Mouse (Mus musculus): ENCODE results near the gene Spred3. TPM values are rescaled to one million over a fixed set of nuclear protein-coding genes. Genes with fewer than 3 reads are reported as not detected.
A peak's percentile ranks its signal among the peaks of the same experiment; 100 is the strongest.
"Not testable (repeated sequence)": the region's sequence is repeated elsewhere in the genome, so short reads cannot be mapped to it uniquely, and the experiment has no call there.

The Spred3 gene
- total RNA-seq (2015) (0.66 and 1.3 TPM in 2 replicates), total RNA-seq (2017) (0.77 and 0.94 TPM in 2 replicates)

DNA sequence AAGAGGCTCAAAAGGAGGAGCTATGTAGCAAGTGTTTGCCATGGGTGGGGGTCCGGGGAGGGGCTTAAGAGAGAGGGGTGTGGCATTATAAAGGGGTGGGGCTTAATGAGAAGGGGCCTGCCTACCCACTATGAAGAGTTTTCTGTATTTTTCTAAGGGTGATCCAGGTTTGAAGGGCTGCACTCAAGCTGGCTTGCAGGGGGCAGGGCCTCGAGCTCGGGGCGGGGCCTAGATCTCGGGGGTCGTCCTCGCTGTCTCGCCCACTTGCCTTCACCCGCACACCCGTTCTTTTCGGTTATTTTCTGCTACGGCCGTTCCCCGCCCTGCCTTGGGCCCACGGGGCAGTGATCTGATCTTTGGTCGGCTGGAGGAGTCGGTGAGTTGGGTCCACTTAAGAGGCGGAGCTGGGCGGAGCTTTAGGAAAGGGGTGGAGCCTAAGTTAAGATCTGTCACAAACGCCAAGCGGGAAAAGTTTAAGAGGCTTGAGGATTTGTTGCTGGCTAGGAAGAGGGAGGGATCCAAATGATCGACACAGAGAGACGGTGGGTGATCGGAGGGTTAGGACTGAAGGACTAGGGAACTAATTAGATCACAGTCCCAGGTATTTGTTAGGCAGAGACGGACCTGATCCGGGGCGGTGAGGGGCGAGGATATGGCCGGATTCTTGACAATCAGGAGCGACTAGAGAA, at the start of gene Spred3, which contains the start of gene Ggn:
Gene Spred3 (minus strand): TSS at position 346 of the 689 bp plus-strand sequence.
Gene Ggn (plus strand): TSS at position 145 of the 689 bp plus-strand sequence.
- ATAC-seq (ENCODE audit: poor library complexity, severe bottlenecking), result peak; percentile 70

DNA sequence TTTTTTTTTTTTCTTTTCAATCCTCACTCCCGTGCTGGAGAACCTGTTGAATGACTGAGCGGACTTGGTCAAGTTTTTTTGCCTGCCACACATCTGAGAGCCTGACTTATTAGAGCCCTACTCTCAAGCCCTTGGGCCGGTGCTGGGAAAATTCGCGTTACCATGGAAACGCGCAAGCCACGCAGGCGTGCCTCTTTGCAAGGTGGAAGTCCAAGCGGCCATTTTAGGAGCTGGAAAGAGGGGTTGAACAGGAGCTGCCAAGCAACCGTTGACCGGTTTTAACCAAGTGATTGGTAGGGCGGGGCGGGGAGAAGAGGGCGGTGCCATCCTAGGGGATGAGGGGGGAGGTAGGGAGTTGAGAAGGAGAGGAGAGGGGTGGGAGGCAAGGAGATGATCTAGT, 44.6 kb upstream of the Spred3 start:
- ATAC-seq (ENCODE audit: poor library complexity, severe bottlenecking), result no peak

DNA sequence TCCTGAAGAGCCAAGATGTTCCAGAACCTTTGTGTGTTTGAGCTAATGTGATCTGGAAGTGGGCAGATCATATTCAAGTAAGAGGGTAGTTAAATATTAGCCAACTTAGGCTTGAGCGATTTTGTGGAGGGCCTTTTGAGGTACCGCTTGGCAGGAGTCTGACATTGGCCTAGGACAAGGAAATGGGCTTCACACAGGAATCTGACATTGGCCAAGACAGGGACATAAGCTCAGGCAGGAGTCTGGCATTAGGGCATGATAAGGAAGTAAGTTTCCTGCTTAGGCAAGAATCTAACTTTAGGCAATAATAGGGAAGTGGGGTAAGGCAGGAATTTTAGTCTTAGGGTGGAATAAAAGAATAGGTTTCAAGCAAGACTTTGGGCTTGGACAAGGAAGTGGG, 44.0 kb upstream of the Spred3 start:
- no peak for ATAC-seq (ENCODE audit: poor library complexity, severe bottlenecking)

DNA sequence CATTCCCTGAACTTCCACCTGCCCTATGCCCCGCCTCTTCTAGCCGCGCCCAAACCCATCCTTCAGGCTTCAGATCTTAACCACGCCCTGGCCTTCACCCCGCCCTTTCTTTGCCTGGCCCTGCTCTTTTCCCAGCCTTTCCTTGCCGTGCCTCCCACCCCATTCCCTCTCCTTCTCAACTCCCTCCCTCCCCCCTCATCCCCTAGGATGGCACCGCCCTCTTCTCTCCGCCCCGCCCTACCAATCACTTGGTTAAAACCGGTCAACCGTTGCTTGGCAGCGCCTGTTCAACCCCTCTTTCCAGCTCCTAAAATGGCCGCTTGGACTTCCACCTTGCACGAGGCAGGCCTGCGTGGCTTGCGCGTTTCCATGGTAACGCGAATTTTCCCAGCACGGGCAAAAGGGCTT, 43.5 kb upstream of the Spred3 start, which contains the start of gene Catsperg1:
Gene Catsperg1 (minus strand): TSS at position 361 of the 408 bp plus-strand sequence.
- no peak for ATAC-seq (ENCODE audit: poor library complexity, severe bottlenecking)

DNA sequence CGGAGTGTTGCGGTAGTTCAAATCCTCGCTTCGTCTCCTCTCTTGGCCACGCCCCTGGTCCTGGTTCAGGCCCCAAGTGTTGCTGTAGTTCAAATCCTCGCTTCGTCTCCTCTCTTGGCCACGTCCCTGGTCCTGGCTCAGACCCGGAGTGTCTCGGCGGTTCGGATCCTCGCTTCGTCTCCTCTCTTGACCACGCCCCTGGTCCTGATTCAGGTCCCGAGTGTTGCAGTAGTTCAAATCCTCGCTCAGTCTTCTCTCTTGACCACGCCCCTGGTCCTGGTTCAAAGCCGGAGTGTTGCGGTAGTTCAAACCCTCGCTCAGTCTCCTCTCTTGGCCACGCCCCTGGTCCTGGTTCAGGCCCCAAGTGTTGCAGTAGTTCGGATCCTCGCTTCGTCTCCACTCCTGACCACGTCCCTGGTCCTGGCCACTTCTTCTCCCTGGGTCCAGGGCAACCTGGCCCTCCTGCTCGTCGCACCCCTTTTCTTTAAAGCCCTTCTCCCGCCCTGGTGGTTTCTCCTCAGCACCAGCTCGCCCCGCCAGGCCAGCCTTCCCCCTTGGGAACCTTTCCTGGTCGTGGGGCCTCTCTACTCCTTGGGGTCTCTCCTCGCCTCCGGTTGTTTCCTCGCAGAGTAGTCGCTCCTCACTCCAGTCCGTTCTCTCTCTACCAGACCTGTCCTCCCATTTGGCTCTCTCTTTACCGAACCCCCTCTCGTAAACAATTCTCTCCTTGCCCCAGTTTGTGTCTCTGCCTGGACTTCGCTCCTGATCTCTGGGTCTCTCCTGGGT, 42.8 kb upstream of the Spred3 start:
- not testable (repeated sequence) for ATAC-seq (ENCODE audit: poor library complexity, severe bottlenecking)

DNA sequence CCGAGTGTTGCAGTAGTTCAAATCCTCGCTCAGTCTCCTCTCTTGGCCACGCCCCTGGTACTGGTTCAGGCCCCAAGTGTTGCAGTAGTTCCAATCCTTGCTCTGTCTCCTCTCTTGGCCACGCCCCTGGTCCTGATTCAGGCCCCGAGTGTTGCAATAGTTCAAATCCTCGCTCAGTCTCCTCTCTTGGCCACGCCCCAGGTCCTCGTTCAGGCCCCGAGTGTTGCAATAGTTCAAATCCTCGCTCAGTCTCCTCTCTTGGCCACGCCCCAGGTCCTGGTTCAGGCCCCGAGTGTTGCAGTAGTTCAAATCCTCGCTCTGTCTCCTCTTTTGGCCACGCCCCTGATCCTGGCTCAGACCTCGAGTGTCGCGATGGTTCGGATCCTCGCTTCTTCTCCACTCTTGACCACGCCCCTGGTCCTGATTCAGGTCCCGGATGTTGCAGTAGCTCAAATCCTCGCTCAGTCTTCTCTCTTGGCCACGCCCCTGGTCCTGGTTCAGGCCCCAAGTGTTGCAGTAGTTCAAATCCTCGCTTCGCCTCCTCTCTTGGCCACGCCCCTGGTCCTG, 42.1 kb upstream of the Spred3 start:
- ATAC-seq (ENCODE audit: poor library complexity, severe bottlenecking), result peak; percentile 49

DNA sequence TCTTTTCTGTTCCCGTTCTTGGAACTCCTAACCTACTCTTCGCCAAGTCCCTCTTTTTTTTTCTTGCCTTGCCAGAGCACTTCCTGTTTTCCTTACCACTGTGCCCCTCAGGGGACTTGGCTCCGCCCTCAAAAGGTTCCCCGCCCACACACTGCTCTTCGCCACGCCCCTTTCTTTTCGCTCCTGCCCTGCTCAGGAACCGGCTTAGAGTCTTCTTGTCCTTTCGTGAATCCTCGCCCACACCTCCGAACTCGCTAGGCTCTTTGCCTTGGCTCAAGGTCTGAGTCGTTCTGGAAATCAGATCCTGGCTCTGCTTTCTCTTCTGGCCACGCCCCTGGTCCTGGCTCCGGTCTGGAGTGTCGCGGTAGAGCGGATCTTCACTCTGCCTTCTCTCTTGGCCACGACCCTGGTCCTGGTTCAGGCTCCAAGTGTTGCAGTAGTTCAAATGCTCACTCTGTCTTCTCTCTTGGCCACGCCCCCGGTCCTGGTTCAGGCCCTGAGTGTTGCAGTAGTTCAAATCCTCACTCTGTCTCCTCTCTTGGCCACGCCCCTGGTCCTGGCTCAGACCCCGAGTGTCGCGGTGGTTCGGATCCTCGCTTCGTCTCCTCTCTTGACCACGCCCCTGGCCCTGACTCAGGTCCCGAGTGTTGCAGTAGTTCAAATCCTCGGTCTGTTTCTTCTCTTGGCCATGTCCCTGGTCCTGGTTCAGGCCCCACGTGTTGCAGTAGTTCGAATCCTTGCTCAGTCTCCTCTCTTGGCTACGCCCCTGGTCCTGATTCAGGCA, 41.4 kb upstream of the Spred3 start:
- ATAC-seq (ENCODE audit: poor library complexity, severe bottlenecking), result peak; percentile 84

DNA sequence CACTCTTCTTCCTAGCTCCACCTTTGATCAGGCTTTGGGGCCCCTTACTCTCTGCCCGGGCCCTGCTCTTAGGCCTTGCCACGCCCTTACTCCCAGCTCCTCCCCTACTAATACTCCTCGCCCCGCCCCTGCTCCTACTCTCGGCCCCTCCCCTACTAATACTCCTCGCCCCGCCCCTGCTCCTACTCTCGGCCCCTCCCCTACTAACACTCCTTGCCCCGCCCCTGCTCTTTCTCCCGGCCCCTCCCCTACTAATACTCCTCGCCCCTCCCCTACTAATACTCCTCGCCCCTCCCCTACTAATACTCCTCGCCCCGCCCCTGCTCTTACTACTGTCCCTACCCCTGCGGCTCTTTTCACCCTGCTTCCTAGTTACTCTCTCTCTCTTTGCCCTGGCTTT, 40.8 kb upstream of the Spred3 start:
- ATAC-seq (ENCODE audit: poor library complexity, severe bottlenecking), result peak; percentile 53

DNA sequence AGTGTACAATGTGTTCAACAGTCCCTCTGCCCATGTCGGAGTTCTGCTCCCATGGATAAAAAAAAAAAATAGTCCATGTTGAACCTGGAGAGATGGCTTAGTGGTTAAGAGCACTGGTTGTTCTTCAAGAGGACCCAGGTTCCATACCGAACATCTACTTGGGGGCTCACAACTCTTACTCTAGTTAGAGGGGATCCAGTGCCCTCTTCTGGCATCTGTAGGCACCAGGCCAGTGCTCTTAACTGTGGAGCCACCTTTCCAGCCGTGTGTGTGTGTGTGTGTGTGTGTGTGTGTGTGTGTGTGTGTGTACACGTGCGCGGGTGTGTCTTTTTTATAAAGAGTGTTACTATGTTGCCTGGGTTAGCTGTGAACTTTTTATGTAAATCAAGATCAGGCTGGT, 32.4 kb upstream of the Spred3 start:
- ATAC-seq (ENCODE audit: poor library complexity, severe bottlenecking), result no peak

DNA sequence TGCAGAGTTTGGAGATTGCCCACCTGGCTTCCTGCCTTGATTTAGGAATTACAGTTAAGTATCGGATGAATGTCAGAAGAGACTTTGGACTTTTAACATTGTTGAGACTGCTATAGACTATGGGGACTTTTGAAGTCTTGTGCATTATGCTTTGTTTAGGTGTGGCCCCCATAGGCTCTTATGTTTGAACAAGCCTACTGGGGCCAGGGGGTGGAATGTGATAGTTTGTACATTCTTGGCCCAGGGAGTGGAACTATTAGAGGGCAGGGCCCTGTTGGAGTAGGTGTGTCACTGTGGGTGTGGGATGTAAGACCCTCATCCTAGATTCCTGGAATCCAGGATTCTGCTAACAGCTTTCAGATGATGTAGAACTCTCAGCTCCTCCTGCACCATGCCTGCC, 24.0 kb upstream of the Spred3 start:
- ATAC-seq (ENCODE audit: poor library complexity, severe bottlenecking), result not testable (repeated sequence)

DNA sequence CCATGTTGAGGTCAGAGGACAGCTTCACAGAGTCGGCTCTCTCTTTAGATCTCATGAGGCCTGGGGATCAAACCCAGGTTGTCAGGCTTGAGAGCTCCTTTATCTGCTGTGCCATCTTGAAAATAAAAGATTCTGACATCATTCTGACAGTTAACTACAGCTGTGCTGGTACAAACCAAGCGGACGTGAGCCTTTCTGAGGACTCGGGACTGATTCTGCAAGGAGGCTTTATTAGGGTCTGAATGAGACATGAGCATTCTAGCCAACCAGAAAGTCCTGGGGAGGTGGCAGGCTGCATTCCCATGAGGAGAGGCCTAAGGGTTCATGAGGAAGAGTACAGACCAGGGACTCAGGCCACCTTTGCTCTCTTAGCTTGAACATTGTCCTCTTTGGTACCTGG, 11.1 kb upstream of the Spred3 start:
- not testable (repeated sequence) for ATAC-seq (ENCODE audit: poor library complexity, severe bottlenecking)

DNA sequence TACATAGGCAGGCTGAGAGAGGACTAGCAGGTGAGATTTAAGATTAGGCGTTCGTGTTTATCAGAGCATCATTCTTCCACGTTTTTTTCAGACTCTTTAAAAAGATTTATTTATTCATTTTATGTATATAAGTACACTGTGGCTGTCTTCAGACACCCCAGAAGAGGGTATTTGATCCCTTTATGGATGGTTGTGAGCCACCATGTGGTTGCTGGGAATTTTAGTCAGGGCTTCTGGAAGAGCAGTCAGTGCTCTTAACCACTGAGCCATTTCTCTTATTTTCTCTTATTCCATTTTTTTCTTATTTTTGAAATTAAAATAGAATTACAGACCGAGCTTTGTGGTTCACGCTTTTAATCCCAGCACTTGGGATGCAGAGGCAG, 10.6 kb upstream of the Spred3 start:
- ATAC-seq (ENCODE audit: poor library complexity, severe bottlenecking), result no peak

DNA sequence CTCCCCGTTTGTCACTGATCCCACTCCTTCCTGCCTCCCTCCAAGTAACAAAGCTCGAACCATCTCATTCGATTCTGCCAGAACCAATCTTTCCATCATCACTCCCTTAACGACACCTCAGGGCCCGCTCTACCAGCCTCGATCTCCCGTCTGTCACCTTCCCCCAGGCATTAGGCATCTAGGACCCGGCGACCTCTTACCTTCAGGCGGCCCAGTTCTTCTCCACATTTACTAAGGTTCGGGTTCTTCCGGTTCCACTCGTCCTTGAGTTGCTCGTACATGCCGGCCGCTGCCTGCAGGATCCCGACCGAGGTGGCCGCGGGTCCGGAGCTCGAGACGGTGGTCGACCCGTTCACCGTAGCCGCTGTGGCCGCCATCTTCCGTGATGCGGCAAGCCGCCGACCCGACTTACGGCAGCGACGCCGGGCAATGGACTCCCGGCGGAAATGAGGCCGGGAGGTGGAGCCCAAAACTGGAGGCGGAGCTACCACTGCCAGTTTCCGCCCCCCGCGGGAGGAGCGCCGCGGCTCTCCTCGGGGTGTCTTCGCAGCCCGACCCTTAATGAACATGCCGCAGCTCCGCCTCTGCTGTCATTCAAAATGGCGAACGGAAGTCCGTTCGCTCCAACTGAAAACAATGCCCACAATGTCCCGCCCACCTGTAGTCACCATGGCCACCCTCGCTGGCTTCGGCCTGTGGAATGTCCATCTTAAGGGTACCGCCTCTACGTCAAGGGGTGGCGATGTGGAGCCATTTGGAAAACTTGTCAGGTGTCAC, 10.1 kb upstream of the Spred3 start, which contains the start of gene Psmd8:
Gene Psmd8 (minus strand): TSS at position 625 of the 777 bp plus-strand sequence.
- peak; percentile 97 for ATAC-seq (ENCODE audit: poor library complexity, severe bottlenecking)

DNA sequence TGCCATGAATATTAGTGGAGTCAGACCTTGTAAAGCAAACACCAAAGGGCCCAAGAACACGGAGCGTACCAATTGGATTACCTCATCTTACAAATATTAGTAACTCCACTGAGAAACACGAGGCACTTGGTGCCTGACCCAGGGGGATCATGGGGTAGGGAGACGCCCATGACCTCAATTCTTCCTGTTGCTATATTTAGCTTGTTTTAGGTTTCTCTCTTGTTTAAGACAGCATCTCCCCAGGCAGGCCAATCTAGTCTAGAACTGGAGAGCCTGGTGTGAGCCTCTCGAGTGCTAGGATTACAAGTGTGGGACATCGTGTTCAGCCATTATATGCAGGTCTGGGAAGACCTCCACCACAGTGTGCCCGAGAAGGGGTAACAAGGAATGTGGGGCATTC, 9.1 kb upstream of the Spred3 start:
- ATAC-seq (ENCODE audit: poor library complexity, severe bottlenecking), result peak; percentile 23; the same call in 1 of the 2 replicates

DNA sequence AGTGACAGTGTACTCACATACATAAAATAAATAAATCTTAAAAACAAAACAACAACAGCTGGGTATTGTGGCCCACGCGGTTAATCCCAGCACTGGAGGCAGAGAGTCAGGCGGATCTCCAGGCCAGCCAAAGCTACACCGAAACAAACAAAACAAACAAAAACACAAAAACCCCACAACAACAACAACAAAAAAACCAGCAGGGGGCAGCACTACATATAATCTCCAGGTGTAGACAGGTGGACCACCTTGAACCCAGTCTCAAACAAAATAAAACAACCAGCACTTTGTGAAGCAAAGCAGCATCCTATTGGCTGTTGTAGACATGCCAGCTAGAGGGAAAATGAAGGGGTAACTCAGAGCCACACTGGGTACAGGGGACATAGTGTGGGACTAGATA, 7.9 kb upstream of the Spred3 start:
- no peak for ATAC-seq (ENCODE audit: poor library complexity, severe bottlenecking)

DNA sequence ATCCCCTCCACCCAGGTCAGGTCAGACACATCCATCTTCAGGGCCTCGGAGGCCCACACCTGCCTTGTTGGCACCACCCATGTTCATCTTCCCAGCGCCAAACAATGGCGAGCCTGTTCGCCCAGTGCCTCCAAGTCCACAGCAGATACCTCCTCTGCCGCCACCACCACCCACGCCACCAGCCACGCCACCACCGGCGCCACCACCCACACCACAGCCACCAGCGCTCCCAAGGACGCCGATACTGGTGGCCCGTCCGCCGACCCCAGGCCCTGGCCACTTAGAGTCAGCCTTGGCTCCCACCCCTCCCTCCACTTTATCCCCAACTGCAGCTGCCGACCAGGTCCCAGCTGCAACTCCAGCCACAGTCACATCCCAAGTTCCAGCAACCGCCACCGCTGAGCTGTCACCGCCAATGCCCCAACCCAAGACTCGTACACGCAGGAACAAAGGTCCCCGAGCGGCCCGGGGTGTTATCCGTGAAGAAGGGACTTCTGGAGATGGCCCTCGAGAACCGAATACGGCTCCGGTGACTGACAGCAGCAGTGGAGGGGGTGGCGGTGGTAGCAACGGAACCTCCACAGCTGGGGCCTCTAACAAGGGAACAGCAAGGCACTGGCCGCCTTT, 2.3 kb upstream of the Spred3 start:
- no peak for ATAC-seq (ENCODE audit: poor library complexity, severe bottlenecking)

DNA sequence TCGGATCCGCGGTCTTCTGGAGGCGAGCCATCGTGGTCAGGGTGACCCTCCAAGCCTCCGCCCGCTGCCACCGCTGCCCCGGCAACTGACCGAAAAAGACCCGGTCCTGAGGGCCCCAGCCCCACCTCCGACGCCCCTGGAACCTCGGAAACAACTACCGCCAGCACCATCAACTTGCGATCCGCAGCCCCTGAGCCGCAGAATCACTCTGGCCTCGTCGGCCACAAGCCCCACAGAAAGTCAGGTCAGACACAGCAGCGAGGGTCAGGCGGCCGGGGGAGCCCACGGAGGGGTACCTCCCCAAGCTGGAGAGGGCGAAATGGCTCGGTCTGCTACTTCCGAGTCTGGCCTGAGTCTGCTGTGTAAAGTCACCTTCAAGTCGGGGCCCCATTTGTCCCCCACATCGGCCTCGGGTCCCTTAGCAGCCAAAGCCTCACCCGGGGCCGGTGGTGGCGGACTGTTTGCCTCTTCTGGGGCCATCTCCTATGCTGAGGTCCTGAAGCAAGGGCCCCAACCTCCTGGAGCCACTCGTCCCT, 1.4 kb upstream of the Spred3 start:
- ATAC-seq (ENCODE audit: poor library complexity, severe bottlenecking), result no peak

DNA sequence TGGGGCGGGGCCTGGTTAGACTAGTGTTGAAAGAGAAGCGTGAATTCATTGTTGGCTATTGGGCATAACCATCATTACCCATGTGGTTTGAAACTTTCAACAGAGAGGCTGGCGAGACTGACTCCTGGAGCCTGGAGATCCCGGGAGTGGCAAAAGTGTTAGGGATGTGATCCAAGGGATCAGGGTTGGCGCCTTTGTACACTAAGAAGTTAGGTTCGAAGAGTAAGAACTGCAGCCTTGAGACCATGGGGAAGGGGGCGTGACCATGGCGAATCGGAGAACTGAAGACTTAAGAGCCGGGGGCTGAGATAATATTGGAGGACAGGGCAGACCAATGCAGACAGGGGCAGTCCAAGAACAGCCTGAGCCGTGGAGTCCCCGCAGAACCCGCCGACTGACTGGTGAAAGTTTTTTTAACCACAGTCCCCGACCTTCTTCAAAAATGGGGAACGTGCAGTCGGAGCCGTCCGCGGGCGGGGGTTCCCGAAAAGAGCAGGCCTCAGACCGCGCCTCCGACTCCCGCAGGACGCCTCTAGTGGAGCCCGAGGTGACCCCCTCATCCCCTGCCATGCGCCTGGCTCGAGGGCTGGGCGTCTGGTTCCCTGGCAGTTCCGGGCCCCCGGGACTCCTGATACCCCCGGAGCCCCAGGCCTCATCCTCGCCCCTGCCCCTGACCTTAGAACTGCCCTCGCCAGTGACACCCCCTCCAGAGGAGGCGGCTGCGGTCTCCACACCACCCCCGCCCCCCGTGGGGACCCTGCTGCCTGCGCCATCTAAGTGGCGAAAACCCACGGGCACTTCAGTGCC, 747 bp upstream of the Spred3 start:
- peak; percentile 71 for ATAC-seq (ENCODE audit: poor library complexity, severe bottlenecking)
